Mouse (Mus musculus): Measurements from ENCODE around the gene Dnm1.

The Dnm1 gene

DNA sequence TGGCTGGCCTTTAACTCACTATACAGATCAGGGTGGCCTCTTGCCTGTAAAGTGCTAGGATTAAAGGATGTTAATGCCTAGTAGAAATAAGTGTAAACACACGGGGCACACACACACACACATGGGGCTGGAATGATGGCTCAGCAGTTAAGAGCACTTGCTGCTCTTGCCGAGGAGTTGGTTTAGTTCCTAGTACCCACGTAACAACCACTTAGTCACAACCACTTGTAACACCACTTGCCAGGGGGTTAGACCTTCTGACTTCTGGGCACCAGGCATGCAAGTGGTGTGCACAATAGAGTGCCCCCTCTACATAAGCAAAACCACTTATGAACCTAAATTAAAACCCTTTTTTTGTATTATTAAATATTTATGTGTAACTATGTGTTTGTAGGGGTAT lies 69.2 kb downstream of the Dnm1 start:
- DNase-seq (ENCODE audit: inconsistent age in 2 of 2, low spot score in 1 of 2) = no peak

DNA sequence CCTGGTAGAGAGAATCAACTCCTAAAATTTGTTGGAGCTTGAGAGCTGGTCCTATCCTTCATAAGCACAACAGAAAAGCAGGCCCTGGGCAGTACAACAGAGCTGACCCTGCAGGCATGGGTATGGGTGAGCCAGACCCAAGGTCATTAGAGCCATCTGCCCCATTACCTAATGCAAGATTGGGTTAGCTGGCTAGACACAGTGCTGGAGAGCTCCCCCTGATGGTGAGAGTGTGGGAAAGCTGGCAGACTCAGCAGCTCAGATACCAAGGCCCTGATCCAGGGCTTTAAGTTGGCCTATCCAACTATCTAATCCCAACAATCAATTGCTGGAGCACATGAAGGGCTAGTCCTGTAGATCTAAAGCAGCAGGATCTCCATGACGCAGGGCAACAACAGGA lies 70.4 kb downstream of the Dnm1 start:
- peak; percentile 85 to 95 for DNase-seq (ENCODE audit: inconsistent age in 2 of 2, low spot score in 1 of 2)

DNA sequence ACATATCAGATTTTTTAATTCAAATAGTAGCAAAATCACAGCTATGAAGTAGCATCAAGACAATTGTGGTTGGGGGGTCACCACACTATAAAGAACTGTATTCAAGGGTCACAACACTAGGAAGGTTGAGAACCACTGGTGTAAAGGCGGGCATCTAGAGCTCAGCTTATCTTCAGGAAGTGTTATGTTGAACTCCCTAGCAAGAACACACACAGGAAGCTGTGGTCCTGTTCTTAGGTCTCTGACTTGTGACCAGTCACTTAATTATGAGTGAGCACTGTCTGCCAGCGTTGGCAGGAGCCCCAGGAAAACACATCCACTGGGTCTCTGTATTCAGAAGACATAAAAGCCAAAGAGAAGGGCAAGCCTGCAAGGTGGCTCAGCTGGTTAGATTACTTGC lies 70.8 kb downstream of the Dnm1 start:
- no peak for DNase-seq (ENCODE audit: inconsistent age in 2 of 2, low spot score in 1 of 2)

DNA sequence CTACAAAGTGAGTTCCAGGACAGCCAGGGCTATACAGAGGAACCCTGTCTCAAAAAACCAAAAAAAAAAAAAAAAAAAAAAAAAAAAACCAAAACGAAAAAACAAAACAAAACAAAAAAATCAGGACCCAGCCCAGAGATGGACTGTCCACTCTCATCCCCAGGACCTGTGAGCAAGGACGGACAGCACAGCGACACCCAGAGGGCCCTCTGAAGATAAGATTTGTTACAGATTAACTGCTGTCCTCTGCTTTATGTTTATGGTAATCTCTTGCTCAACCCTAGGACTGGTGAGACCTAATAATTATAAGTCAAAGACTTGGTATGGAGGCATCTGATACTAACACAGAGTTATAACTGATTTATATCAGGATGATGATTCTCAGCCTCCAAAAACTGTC lies 77.3 kb downstream of the Dnm1 start:
- no peak for DNase-seq (ENCODE audit: inconsistent age in 2 of 2, low spot score in 1 of 2)

DNA sequence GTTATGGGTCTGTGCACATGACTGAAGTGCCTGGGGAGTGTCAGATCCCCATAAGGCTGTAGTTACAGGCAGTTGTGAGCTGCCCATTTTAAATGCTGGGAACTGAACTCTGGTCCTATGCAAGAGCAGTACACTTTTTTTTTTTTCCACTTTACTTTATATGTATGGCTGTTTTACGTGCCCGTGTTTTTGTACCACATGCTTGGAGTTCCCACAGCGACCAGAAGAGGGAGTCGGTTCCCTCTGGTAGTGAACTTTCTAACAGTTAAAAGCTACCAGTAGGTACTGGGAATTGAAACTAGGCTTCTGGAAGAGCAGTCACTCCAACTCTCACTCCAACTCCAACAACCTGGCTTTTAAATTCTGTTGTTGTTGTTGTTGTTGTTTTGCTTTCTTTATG lies 92.5 kb downstream of the Dnm1 start:
- DNase-seq (ENCODE audit: inconsistent age in 2 of 2, low spot score in 1 of 2) = peak in 1 of 2 experiments; percentile 82

DNA sequence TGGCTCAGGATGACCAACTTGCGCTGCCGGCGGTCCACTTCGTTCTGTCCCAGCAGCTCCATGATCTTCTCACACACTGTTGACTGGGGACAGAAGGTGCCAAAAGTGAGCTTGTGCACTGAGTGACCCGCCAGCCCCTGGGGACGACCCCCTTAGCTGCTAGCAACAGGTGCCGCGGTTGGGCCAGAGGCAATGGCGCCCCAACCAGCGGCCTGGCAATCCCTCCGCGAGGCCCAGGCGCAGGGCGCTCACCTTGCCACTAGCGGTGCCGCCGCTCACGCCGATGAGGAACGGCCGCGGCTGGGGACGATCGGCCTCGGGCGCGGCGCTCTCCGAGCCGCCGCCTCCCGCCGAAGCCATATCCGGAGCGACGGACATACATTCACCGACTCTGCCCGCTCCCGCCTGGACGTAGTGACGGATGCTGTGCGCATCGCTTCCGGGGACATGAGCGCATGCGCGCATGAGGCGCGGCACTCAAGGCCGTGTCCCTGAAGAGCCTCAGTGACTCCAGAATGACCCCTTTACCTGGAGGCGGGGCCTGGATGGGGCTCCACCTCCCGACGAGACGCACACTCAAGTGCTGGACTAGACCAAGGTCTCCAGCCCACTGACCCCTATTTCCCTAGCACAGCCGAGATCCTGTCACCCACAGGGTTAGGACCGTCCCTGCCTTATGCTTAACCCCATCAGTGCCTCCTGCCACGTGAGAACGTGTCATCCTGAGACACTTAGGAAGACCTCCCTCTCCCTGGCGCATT lies 93.3 kb downstream of the Dnm1 start, which contains the start of gene Uck1:
Uck1 (minus strand) TSS at position 503 of the 761 bp plus-strand sequence.
- DNase-seq (ENCODE audit: inconsistent age in 2 of 2, low spot score in 1 of 2) = peak; percentile 95 to 98

DNA sequence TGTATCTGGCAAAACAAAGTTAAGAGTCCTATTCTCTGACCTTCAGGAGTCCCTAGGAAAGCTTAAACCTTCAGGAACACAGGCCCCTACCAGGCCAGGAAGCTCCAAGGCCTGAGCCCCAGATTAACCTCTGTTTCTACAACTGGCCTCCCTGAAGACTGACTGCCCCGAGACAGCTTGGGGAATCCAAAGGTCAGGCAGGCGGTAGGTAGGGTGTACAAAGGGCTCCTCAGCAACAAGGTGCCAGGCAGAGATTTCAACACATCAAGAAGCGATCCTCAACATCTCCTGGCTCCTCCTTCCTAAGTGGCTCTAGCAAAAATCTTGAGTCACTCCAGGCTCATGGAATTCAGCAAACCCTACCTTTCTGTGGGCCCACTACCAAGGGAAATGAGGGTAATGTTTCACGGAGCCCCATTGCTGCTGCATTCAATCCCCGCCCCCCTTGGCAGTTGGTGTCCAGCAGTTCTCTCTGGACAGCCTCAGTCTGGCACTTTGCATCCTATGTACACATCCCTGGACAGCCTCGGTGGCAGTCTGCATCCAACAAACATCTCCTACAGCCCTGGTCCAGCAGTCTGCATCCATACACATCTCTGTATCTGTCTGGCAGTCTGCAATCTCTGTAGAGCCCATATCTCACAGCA lies 94.1 kb downstream of the Dnm1 start:
- DNase-seq (ENCODE audit: inconsistent age in 2 of 2, low spot score in 1 of 2) = peak in 1 of 2 experiments; percentile 62

All from adrenal gland, adult (tissue).